Mouse (Mus musculus) frontal cortex, postnatal 14 days (tissue): Measurements from ENCODE around the gene Arrdc2.
"Not testable (repeated sequence)": the region's sequence is repeated elsewhere in the genome, so short reads cannot be mapped to it uniquely, and the experiment has no call there.

Experiments
- DNase-seq, 2 experiments: peaks; one replicate each; pipeline ENCODE4 v3.0.0; 2022; ENCODE audit warnings: low spot score in 2 of 2

Gene Arrdc2

DNA sequence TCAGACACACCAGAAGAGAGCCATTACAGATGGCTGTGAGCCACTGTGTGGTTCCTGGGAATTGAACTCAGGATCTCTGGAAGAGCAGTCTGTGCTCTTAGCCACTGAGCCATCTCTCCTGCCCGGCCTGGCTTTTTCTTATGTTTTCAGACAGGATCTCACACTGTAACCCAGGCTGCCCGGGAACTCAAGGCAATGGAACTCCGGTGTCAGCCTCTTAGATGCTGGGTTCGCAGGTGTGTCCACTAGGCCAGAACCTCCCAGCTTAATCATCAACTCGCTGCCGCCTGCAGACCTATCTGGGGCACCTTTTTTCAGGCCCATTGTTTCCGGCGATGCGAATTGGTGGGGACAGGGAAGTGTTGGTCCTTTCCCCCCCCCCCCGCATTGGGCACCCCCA, 1.1 kb upstream of the Arrdc2 start:
- DNase-seq: no peak

DNA sequence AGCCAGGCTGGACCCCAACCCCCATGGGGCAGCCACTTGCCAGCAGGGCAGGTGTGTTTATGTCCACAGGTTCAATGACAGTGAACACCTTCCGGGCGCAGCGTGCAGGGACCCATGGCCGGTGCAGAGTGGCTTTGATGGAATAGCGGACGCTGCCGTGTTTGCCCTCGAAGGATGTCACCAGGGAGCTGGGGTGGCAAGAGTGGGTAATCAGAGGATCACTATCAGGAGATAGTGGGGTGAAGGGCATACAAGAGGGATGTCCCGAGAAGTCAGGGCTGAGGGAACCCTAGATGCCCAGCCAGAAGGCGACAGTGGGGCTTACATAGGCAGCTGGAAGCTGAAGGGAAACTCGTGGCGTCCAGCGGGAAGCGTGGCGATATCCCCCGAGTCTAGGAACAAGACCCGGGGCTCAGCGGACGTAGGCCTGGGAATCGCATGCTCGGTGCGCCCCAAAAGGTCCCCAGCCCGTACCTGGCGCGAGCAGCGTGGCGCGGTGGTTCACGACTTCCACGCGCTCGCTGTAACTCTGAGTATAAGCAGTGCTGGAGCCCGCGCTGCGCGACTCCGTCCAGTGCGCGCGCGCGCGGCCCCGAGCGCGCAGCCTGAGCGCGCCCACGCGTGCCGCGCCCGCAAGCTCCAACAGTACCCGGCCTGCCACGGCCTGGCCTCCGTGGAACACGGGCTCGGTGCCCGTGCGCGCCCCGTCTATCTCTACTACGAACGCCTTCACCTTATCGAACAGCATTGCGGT, 689 bp downstream of the Arrdc2 start:
- no peak for DNase-seq

DNA sequence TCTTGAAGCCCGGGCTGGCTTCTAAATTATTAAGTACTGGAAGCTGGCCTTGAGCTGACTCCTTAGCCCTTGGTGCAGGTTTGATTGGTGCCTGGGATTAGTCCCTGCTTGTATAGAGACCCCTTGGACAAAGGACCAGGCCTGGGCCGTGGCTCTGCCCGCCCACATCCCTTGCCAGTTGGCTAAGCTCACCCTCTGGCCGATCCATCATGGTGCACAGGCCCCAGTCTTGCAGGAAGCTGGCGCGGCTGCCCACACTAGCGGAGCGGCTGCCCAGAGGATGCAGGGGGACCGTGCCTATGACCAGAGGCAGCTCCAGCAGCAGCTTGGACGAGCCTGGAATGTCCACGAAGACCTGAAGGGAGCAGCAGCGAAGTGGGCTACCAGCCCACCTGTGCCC, 2.9 kb downstream of the Arrdc2 start:
- no peak for DNase-seq

DNA sequence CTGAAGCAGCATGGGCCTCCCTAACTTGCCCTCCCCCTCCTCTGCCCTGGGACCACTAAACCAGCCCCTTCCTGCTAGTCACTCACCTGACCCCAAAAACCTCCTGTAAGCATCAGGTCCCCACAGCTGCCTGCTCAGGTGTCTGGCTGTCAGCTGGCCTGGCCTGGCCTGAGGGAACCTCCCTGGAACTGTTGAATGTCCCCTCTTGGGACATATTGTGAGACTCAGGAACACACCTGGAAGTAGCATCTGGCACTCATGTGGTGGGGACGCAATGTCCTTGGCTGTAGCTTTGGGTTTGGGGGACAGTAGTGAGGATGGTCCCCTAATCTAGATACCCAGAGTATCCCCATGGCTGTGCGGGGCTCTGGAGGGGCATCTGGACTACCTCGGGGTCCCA, 5.4 kb downstream of the Arrdc2 start:
- DNase-seq: no peak

DNA sequence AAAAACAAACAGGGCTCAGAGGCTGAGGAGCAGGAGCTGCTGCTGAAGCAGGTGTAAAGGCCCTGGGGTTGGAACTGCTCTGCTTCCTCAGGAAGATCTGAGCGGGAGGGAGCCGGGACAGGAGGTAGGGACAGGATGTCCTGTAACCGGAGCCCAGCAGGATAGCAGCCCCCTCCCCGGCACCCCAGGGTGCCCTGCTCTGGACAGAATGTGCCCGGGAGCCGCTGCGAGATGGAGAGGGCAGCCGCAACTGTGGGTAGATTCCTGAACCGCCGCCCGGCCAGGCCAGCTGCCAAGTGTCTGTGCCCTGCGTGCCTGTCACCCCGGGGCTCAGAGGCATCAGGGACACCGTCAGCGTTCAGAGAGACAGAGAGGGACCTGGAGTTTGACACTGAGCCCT, 6.0 kb downstream of the Arrdc2 start:
- DNase-seq: no peak

DNA sequence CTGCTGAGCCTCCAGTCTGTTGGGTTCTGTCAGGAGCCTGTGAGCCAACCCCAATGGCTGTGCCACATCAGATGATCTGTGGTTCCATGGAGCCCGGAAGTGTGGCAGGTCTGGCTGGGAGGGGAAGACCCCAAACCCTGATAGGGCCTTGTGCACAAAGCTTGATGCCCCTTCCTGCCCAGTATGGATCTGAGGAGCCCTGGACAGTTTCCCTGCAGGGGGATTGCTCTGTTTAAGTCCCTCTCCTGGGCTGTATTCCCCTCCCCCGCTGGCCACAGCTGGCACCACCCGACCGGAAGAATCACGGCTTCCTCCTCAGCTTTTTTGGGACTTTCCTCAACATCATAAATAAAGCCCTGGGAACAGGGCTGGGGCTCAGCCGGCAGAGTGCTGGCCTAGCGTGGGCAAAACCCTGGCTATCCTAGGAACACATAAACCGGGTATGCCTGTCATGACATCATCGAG, 6.5 kb downstream of the Arrdc2 start:
- DNase-seq: no peak

DNA sequence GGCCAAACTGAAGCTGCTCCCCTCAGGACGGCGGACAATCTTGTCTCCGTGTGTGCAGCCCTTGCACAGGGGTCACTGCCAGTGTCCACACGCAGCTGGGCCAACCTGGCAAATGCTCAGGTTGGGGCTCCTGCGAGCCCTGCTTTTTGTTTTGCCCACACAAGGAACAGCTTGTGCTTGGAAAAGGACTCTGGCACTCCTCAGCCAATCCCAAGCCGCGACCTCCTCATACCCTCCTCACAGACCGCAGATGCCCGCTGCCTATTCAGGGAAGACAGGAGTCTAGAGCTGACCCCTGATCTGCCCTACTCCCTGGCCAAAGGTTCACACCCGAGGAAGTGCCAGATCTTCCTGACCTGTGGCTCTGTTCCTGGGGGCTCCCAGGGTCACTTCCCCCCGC, 7.1 kb downstream of the Arrdc2 start:
- DNase-seq: no peak

DNA sequence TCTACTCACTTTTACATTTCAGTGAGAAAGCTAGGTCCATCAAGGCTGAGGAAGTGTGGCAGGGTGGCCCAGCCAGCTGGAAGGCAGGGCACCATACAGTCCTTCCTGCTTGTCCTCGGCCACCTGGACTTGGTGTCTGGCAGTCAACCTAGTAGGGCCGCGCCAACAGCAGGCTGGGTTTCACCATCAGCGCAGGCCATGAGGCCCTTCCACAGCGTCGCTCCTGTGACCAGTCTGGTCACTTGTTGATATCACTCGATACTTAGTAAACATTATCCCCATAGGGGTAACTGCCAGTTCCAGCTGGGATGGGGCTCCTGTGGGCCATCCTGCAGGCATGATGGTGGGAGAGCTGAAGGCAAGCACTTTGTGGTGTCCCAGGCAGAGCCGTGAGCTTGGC, 8.0 kb downstream of the Arrdc2 start:
- DNase-seq: no peak

DNA sequence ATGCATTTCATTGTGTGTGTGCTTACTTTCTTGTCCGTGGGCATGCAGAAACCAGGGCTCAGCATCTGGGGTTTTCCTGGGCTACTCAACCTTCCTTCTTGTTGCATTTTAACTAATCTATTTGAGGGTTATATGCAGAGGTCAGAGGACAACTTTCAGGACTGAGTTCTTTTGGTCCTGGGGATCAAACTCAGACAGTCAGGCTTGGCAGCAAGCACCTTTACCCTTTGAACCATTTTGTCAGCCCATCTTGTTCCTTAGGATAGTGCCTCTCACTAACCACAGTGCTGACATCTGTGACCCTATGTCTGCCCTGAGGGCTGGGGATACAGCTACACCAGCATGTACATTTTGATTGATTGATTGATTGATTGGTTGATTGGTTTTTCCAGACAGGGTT, 11.7 kb downstream of the Arrdc2 start:
- DNase-seq: no peak

DNA sequence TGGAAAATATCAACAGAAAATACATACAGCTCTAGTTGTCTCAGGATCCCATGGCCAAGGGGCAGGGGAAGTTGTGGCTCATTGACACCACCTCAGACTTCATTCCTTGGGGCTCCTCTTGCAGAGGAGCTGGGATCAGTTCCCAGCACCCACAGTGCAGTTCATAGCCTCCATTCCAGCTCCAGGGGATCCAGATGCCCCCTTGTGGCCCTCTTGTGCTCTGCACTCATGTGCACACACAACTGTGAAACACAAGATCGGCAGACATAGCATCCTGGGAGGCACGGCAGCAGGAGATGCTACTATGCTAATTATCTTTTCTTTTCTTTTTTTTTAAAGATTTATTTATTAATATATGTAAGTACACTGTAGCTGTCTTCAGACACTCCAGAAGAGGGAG, 12.5 kb downstream of the Arrdc2 start:
- no peak for DNase-seq

DNA sequence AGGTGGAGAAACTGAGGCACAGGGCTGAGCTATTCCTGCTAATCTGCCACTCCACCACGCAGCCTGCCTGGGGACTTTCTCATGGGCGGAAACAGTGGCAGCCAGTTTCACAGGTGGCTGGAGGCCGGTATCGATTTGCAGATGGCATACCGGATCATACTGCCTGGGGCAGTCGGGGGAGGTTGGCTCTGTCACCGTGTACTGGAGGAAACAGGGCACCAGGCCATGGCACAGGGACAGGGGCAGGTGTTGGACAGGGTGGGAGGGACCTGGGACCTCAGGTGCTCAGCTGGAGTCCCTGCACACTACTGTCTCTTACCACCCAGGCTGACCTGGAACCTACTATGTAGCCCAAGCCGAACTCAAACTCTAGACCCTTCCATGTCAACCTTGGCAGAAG, 13.7 kb downstream of the Arrdc2 start:
- DNase-seq: no peak

DNA sequence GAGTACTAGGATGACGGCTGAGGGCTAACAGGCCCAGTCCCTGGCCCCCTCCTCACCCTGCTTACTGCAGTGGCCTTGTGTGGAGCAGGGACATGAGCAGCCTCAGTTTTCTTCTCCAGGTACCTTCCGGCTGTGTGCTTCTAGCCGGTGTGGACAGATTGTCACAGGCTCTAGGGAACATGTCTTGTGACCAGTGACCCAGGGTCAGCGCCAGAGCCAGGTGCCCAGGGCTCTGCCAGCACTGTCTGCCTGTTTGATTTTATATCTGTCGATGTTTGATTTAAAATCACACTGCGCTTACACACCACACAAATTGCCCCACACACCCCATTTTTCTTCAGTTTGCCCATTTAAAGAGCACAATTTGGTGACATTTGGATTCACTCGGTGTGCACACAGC, 15.7 kb downstream of the Arrdc2 start:
- no peak for DNase-seq

DNA sequence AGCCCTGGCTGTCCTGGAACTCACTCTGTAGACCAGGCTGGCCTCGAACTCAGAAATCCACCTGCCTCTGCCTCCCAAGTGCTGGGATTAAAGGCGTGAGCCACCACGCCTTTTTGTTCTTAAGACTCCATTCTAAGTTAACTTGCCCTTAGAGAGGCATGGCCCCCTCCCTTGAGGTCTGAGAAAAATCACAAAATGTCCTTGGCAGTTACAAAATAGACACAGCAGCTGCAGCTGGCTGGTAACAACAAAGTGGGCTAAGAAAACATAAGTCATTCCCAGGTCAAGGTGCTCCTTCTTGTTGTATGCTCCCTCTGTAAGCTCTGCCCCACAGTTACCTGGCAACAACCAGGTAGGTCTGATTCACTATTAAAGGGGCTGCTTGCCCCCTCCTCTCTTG, 16.9 kb downstream of the Arrdc2 start:
- DNase-seq: not testable (repeated sequence)

DNA sequence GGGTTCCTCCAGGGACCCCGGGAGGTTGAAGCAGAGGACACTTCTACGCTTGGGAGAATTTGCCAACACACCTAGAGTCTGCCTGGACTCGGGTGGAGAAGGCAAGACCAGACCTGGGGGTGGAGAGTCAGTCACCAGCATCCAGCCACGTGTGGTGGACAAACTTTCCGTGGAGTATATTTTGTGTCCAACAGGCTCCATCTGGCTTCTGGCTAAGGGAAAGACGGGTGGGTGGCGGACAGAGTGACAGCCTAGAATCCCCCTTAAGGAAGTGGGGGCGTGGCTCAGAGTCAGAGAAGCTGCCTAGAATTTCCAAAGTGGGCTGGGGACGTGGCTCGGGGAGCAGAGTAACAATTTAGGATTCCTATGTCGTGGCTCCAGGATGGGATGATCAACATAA, 17.5 kb downstream of the Arrdc2 start:
- no peak for DNase-seq

DNA sequence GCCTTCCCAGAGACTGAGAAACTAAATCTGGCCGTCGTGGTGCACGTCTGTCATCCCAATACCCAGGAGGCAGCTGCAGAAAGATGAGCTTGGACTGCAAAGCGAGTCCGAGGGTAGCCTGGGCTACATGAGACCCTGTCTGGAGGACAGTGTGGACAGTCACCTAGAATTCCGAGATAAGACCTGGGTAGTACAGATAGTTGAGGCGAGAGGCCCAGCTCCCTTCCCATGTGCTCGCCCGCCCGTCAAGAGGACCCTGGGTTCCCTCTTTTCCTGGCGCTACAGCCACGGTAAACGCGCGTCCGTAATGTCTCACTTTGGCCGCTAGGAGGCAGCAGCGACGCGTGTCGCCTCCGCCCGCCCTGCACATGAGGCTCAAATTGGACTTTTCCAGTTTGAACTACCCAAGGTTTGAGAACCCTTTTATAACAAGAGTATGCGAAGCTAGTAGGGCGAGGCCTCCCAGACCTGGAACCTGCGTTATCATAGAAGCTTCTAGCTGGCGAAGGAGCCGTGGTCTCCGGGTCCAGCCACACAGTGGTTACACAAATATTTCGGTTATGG, 18.0 kb downstream of the Arrdc2 start:
- no peak for DNase-seq

DNA sequence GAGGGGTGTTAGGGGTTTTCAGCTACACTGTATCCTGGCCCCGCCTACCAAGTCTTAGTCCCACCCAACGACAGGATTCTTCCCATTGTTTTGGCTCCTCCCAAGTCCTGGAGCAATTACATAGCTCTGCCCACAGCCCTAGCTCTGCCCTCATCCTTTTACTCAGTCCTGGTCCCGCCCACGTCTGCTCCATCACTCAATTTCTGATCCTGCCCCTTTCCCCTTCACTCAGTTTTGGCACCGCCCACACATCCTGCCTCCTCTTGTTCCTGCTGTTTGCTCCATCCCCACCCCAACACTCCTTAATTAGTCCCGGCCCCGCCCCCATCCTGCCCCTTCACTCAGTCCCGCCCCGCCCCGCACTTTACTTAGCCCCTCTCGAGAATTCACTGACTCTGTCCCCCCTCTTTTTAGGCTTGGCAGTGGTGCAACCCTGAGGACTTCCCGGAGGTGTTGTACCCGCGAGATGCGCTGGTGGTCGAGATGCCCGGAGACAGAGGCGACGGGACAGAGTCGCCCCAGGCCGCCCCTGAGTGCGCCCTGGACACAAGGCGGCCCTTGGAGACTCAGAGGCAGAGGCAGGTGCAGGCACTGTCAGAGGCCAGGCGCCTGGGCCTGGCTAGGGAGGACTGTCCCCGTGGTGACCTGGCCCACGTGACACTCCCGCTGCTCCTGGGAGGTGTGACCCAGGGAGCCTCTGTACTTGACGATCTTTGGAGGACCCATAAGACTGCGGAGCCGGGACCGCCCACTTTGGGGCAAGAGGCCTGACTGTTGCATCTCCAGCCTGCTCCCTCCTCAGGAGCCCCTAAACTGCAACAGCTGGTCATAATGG, 19.2 kb downstream of the Arrdc2 start:
- no peak for DNase-seq

DNA sequence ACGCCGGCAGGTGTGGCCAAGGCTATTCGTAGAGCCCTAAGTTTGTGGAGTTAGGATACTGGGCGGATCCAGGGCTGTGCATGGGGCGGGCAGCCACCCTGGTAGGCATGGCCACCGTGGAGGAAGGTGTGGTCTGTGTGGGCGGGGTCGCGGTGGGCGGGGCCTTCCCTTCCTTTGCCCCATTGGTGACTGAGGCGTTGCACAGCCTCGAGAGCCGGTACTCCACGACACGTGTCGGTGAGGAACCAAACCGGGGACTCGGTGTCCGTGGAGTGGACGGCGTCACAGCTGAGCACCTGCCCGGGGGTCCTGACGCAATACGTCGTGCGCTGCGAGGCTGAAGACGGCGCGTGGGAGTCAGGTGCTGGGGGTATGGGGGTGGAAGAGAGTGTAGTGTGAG, 22.8 kb downstream of the Arrdc2 start:
- no peak for DNase-seq

DNA sequence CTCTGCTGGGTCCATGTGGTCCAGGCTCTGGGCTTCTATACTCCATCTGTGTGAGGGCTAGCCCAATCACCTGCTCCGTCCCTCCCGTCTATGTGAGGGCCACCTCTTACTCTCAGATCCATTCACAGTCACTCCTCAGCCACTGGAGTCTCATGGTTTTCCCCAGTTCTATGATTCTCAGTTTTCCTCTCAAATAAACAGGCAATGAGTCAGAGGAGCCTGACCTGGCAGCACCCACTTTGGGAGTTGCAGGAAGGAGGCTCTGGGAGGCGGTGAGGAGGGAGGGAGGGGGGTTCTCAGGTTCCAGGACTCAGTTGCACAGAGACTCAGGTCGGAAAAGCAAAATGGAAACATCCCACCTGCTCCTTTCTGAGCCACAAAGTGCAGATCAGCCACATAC, 26.6 kb downstream of the Arrdc2 start:
- DNase-seq: no peak

DNA sequence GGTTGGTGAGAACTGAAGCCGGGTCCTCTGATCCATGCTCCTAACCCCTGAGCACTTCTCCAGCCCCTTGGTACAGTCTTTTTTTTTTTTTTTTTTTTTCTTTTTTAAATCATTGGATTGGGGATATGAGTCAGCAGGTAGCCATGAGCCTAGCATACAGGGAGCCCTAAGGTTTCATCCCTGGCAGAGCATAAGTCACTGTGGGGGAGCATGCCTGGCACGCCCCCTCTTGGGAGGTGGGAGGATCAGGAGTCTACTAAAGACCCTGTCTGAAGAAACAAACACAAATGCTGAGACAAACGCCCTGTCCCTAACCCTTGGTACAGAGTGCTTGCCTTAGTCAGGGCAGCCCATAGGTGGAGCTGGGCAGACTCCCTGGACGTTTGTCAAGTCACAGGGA, 27.5 kb downstream of the Arrdc2 start:
- DNase-seq: no peak

DNA sequence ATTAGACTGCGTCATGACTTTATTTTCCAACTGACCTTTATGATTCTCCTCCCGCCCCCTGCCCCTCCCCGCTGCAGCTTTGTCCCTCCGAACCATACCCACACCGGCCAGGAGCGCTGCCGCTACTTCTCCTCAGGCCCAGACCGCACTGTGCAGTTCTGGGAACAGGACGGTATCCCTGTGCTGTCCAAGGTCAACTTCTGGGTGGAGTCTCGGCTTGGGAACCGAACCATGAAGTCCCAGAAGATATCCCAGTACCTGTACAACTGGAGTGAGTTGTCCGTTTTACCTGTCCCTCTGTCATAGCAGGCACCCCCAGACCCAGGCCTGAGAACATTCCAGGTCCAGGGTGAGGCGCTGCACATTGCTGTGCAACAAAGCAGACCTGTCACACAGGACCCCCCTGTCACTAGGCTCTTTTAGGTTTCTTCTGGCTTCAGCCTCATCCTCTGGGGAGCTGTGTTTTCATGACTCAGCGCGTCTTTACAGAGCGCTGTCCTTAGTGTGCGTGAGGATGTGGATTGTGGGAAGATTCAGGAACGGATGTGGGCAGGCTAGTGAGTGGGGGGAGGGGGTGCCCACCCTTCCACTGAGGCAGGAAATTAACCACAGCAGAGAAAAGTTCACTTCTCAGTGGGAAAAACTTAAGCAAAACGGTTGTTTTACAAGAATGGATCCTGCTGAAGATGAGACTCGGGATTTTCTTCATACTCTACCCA, 28.4 kb downstream of the Arrdc2 start:
- no peak for DNase-seq

DNA sequence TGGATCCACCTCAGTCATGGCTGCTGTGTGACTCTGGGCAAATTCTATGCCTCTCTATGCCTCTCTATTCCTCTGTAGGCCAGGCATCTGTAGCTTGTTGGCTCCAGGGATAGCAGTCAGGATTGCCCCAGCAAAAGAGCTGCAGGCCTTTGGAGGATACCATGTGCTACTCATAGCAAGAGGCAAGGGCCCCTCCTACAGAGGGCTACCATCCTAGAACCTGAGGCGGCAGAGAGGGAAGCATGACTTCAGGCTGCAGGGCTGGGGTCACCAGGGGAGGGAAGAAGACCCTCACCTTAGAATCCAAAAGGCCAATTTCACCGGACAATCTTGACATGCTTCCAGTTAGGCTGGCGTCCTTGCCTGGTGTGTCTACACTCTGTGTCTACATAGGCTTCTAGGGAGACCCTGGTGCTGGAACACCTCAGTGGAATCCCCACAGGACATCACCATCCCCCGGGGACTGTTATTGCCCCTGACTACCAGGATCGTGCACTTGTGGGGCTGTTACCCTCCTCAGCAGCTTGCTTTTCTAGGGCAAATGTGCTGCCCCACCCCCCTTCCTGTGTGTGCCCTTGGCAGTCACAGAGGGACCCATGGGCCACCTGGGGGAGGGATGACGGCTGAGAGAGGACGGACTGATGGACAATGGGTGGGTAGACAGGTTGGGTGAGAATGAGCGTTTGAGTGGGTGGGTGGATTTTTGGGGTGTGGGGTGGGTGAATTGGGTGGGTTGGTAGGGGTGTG, 30.4 kb downstream of the Arrdc2 start:
- no peak for DNase-seq

DNA sequence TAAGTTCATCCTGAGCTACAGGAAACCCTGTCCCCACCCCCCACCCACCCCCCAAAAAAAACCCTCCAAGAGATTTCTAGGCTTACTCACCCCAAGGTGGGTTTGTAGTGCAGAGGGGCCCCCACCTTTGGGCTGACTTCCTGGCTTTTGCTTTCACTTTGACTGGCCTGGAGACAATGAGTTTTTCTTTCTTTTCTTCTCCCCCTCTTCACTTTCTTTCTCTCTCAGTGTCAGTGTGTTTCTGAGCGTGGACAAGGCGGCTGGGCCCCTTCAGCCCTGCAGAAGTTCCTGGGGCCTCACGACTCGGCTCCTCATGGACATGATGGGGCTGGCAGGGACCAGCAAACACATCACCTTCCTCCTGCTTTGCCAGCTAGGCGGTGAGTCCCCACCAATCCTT, 31.3 kb downstream of the Arrdc2 start, which contains the start of gene Il12rb1:
Il12rb1 (plus strand) TSS at position 211 of the 400 bp plus-strand sequence.
- DNase-seq: no peak
